Mouse (Mus musculus) left cerebral cortex, adult 18-20 months (tissue): ENCODE data around the gene Ache. TPM values are rescaled to one million over a fixed set of nuclear protein-coding genes. Genes with fewer than 3 reads are reported as not detected.
A peak's percentile ranks its signal among the peaks of the same experiment; 100 is the strongest.
"Not testable (repeated sequence)": the region's sequence is repeated elsewhere in the genome, so short reads cannot be mapped to it uniquely, and the experiment has no call there.

Experiments
- DNase-seq, 2 experiments: peaks; one replicate each; pipeline ENCODE4 v3.0.0; 2021 to 2022; ENCODE audit warnings: low spot score in 2 of 2, mixed read lengths in 1 of 2
- long read RNA-seq, 2 experiments: library from polyadenylated mRNA; stranded (forward); transcript quantifications; one replicate each; pipeline ENCODE4 v2.0.0; 2021
- total RNA-seq, 2 experiments: library from RNA; stranded (reverse); gene quantifications; 2 replicates each; pipeline ENCODE4 v1.2.3; 2021

The Ache gene
- total RNA-seq = 10 to 100 TPM; 50.0 to 54.6 TPM
- long read RNA-seq, experiment 1, transcript Ache-201 (5 exons, 2,186 nt) = major isoform, 41 of 69 reads
- long read RNA-seq, experiment 1, transcript Ache-202 (5 exons, 2,176 nt) = minor isoform, 13 of 69 reads
- long read RNA-seq, experiment 1, partial matches to known transcripts = 11 of 69 reads
- long read RNA-seq, experiment 1, other reads (novel, unspliced or antisense) = 4 of 69 reads
- long read RNA-seq, experiment 2, transcript Ache-201 (5 exons, 2,186 nt) = major isoform, 22 of 42 reads
- long read RNA-seq, experiment 2, transcript Ache-202 (5 exons, 2,176 nt) = minor isoform, 10 of 42 reads
- long read RNA-seq, experiment 2, partial matches to known transcripts = 7 of 42 reads
- long read RNA-seq, experiment 2, other reads (novel, unspliced or antisense) = 3 of 42 reads

- DNase-seq = peak; percentile 62 to 82
Observed at GRCm38 (mm10) chr5:137287032-137287952, at the start of gene Ache. Gene Ache, plus strand, starts transcription at chr5:137287519.

GRCm38 (mm10) chr5:137263897-137264720 lies 23.2 kb upstream of the Ache start:
- no peak for DNase-seq

- DNase-seq = no peak
Observed at GRCm38 (mm10) chr5:137264787-137265186, 22.5 kb upstream of the Ache start.

GRCm38 (mm10) chr5:137268131-137268910 lies 19.0 kb upstream of the Ache start:
- no peak for DNase-seq

- no peak for DNase-seq
Observed at GRCm38 (mm10) chr5:137277360-137278342, 9.7 kb upstream of the Ache start.

GRCm38 (mm10) chr5:137284411-137284810 lies 2.9 kb upstream of the Ache start:
- DNase-seq = not testable (repeated sequence)

- peak in 1 of 2 experiments; percentile 60 for DNase-seq
Observed at GRCm38 (mm10) chr5:137285045-137285444, 2.3 kb upstream of the Ache start.

- no peak for DNase-seq
Observed at GRCm38 (mm10) chr5:137285986-137286385, 1.3 kb upstream of the Ache start.

- peak; percentile 92 to 94 for DNase-seq
Observed at GRCm38 (mm10) chr5:137286655-137287031, 676 bp upstream of the Ache start.

- DNase-seq = peak; percentile 59 to 71
Observed at GRCm38 (mm10) chr5:137287953-137288743, 829 bp downstream of the Ache start.

- peak; percentile 62 to 64 for DNase-seq
Observed at GRCm38 (mm10) chr5:137288999-137289470, 1.7 kb downstream of the Ache start.

- DNase-seq = no peak
Observed at GRCm38 (mm10) chr5:137289591-137290365, 2.5 kb downstream of the Ache start.

- no peak for DNase-seq
Observed at GRCm38 (mm10) chr5:137290677-137291076, 3.4 kb downstream of the Ache start.

GRCm38 (mm10) chr5:137291381-137291926 lies 4.1 kb downstream of the Ache start:
- DNase-seq = no peak

GRCm38 (mm10) chr5:137293282-137293681 lies 6.0 kb downstream of the Ache start:
- DNase-seq = peak; percentile 72 to 79

- peak; percentile 94 to 96 for DNase-seq
Observed at GRCm38 (mm10) chr5:137293839-137294743, 6.8 kb downstream of the Ache start, which contains the start of gene Ufsp1. Gene Ufsp1, plus strand, starts transcription at chr5:137294629.
